Mouse (Mus musculus) neural tube, postnatal 0 days (tissue): ENCODE measurements around the gene Riok2. TPM values are rescaled to one million over a fixed set of nuclear protein-coding genes. Genes with fewer than 3 reads are reported as not detected.

Experiments used
- polyA plus RNA-seq: library from polyadenylated mRNA; unstranded; fragments of >200 nt; fragmentation: Nextera tagmentation; extraction: Ambion mirVana; gene quantifications from 2 replicates; pipeline ENCODE4 v1.2.1, GENCODE M21; 2015

The Riok2 gene
- polyA plus RNA-seq = 16.1 and 16.9 TPM in 2 replicates

GRCm38 (mm10) chr17:17373918-17374910 lies at the start of gene Riok2:
Gene Riok2 (plus strand): TSS chr17:17374309.

GRCm38 (mm10) chr17:17402222-17403004 lies 28.3 kb downstream of the Riok2 start, which contains the start of gene Lix1:
Gene Lix1 (plus strand): TSS chr17:17402672.

Other genes with a start within 250 kb of the Riok2 start
- gene Lix1, start 28.4 kb downstream of the Riok2 start, polyA plus RNA-seq = 16.8 and 17.5 TPM in 2 replicates